ENCODE assay signal across 8 mouse cellular contexts in genomic region chr1:23763726-23764125, GRCm38 (mm10). TPM values are rescaled to one million over a fixed set of nuclear protein-coding genes. Genes with fewer than 3 reads are reported as not detected.
DNase-seq lines count a peak whose midpoint lies in the region; ATAC-seq lines count a peak whose summit lies in the region.

No protein-coding gene starts in this region.

- no peak for DNase-seq in heart, postnatal 25 days (ENCODE audit: low spot score)
- peak; percentile 43 for DNase-seq in hindbrain, embryonic 11.5 days (ENCODE audit: low spot score)
- DNase-seq in gastrocnemius, postnatal 25 days: no peak
- no peak for DNase-seq in spleen, adult 12 weeks (ENCODE audit: low spot score)

- H3K36me3 ChIP-seq in heart, embryonic 13.5 days: no peaks in the 10 kb centered on the region
- H3K36me3 ChIP-seq in hindbrain, embryonic 11.5 days (ENCODE audit: control insufficient read depth, insufficient read depth, low read length): no peaks in the 10 kb centered on the region
- no peaks in the 10 kb centered on the region for H3K36me3 ChIP-seq in limb, embryonic 13.5 days
- no peaks in the 10 kb centered on the region for H3K36me3 ChIP-seq in neural tube, embryonic 14.5 days (ENCODE audit: control insufficient read depth, insufficient read depth, low read length)

- peak overlapping the region; percentile 99; the same call in 1 of the 2 replicates for H3K4me2 ChIP-seq in heart, embryonic 13.5 days
- peak overlapping the region; percentile 95 for H3K4me2 ChIP-seq in hindbrain, embryonic 11.5 days (replicated peaks; ENCODE audit: low read depth, low read length)
- H3K4me2 ChIP-seq in limb, embryonic 13.5 days (replicated peaks): peak overlapping the region; percentile 98
- H3K4me2 ChIP-seq in neural tube, embryonic 14.5 days (ENCODE audit: low read depth, low read length): peak overlapping the region; percentile 75

- H3K27me3 ChIP-seq in heart, embryonic 13.5 days (replicated peaks): peaks cover 75% of the 10 kb centered on the region
- peaks cover 16% of the 10 kb centered on the region for H3K27me3 ChIP-seq in hindbrain, embryonic 11.5 days (ENCODE audit: control insufficient read depth, insufficient read depth, low read length)
- peaks cover 62% of the 10 kb centered on the region for H3K27me3 ChIP-seq in limb, embryonic 13.5 days
- no peaks in the 10 kb centered on the region for H3K27me3 ChIP-seq in neural tube, embryonic 14.5 days (ENCODE audit: control insufficient read depth, insufficient read depth, low read length)

- no peaks in the 10 kb centered on the region for H3K9me3 ChIP-seq in heart, embryonic 13.5 days
- no peaks in the 10 kb centered on the region for H3K9me3 ChIP-seq in hindbrain, embryonic 11.5 days (ENCODE audit: control insufficient read depth, low read length)
- H3K9me3 ChIP-seq in limb, embryonic 13.5 days: no peaks in the 10 kb centered on the region
- H3K9me3 ChIP-seq in neural tube, embryonic 14.5 days (ENCODE audit: control insufficient read depth, low read length): no peaks in the 10 kb centered on the region

- 8% methylated on average over 7 of the region's 7 CpGs for WGBS in heart, embryonic 13.5 days
- 0% methylated on average over 7 of the region's 7 CpGs for WGBS in hindbrain, embryonic 11.5 days
- WGBS in limb, embryonic 13.5 days: 5% methylated on average over 7 of the region's 7 CpGs
- 3% methylated on average over 7 of the region's 7 CpGs for WGBS in neural tube, embryonic 14.5 days

- peak overlapping the region; percentile 69; the same call in 1 of the 2 replicates for H3K4me3 ChIP-seq in heart, embryonic 13.5 days
- 0 out of 2 replicates have a peak overlapping the region, but pooled peaks have one; percentile 8 for H3K4me3 ChIP-seq in hindbrain, embryonic 11.5 days (ENCODE audit: low read depth, low read length)
- H3K4me3 ChIP-seq in limb, embryonic 13.5 days: peak overlapping the region; percentile 63
- peak overlapping the region; percentile 81 for H3K4me3 ChIP-seq in neural tube, embryonic 14.5 days (ENCODE audit: low read depth, low read length)

- H3K27ac ChIP-seq in heart, embryonic 13.5 days (replicated peaks): no peak overlapping the region
- no peak overlapping the region for H3K27ac ChIP-seq in hindbrain, embryonic 11.5 days (ENCODE audit: low read depth, low read length)
- H3K27ac ChIP-seq in limb, embryonic 13.5 days: no peak overlapping the region
- H3K27ac ChIP-seq in neural tube, embryonic 14.5 days (ENCODE audit: low read depth, low read length): no peak overlapping the region

- no peak for ATAC-seq in heart, embryonic 13.5 days (ENCODE audit: extremely low read depth, insufficient number of reproducible peaks, low FRiP score, low TSS enrichment)
- no peak for ATAC-seq in hindbrain, embryonic 11.5 days (ENCODE audit: low FRiP score)
- no peak for ATAC-seq in limb, embryonic 13.5 days (ENCODE audit: low FRiP score, low read depth)
- no peak for ATAC-seq in neural tube, embryonic 14.5 days (ENCODE audit: low read depth)
- no peak for ATAC-seq in activated CD4-positive, CD25-positive, alpha-beta regulatory T cell, adult 4 months

- no peak overlapping the region for H3K9ac ChIP-seq in heart, embryonic 13.5 days
- H3K9ac ChIP-seq in hindbrain, embryonic 11.5 days (ENCODE audit: low read depth, low read length): no peak overlapping the region
- H3K9ac ChIP-seq in limb, embryonic 13.5 days: no peak overlapping the region
- H3K9ac ChIP-seq in neural tube, embryonic 14.5 days (replicated peaks; ENCODE audit: low read depth, low read length): peak overlapping the region; percentile 74; the same call in 1 of the 2 replicates

- peaks cover 18% of the 10 kb centered on the region for H3K4me1 ChIP-seq in heart, embryonic 13.5 days
- H3K4me1 ChIP-seq in hindbrain, embryonic 11.5 days (replicated peaks; ENCODE audit: control insufficient read depth, insufficient read depth, low read length): 0 out of 2 replicates have a peak, but pooled peaks cover 2% of the 10 kb centered on the region
- peaks cover 16% of the 10 kb centered on the region for H3K4me1 ChIP-seq in limb, embryonic 13.5 days
- peaks cover 8% of the 10 kb centered on the region; the same call in 1 of the 2 replicates for H3K4me1 ChIP-seq in neural tube, embryonic 14.5 days (ENCODE audit: control insufficient read depth, insufficient read depth, low read length)

- intact Hi-C loops in heart, postnatal 25 days (cut with DNase I): loop anchor here (2.0 to 10.0 kb wide), 2 partner anchors 29 to 411 kb away; partner anchors contain the start of gene Col9a1

RNA-seq across cellular contexts. Expression of gene B3gat2, which starts 2.2 kb away (rescaled TPM):
- 0.29 and 0.41 TPM in 2 replicates for polyA plus RNA-seq in heart, embryonic 13.5 days (2015; fragmentation: Nextera tagmentation; extraction: Ambion mirVana)
- total RNA-seq in heart, postnatal 25 days (2021): not detected
- polyA plus RNA-seq in hindbrain, embryonic 11.5 days (2014; fragmentation: Nextera tagmentation; extraction: Ambion mirVana): 1.9 and 2.3 TPM in 2 replicates
- polyA plus RNA-seq in limb, embryonic 13.5 days (2015; fragmentation: Nextera tagmentation; extraction: Ambion mirVana): 0.92 and 0.96 TPM in 2 replicates
- polyA plus RNA-seq in neural tube, embryonic 14.5 days (2014; fragmentation: Nextera tagmentation; extraction: Ambion mirVana): 29.3 and 34.7 TPM in 2 replicates
- total RNA-seq in gastrocnemius, postnatal 25 days (2021): not detected
- polyA plus RNA-seq in activated CD4-positive, CD25-positive, alpha-beta regulatory T cell, adult 4 months (2017; shearing (Covaris generic)): 1 to 10 TPM; 1.6 to 2.1 TPM

Comparison
In these comparisons a context has a peak if more than half of its experiments do, and no peak if none do; other contexts are left out.
1. H3K4me3 ChIP-seq: peak in every context shown above with its lines; median percentile 81 in neural tube, embryonic 14.5 days; 69 in heart, embryonic 13.5 days; 63 in limb, embryonic 13.5 days; 8 in hindbrain, embryonic 11.5 days.